ENCODE assay signal across 7 mouse cellular contexts in genomic region chr8:94036944-94037524, GRCm38 (mm10). TPM values are rescaled to one million over a fixed set of nuclear protein-coding genes. Genes with fewer than 3 reads are reported as not detected.
DNase-seq lines count a peak whose midpoint lies in the region; ATAC-seq lines count a peak whose summit lies in the region.

Gene Nudt21 (minus strand): TSS chr8:94037031.
Gene Ogfod1 (plus strand): TSS chr8:94037198.

- no peaks in the 10 kb centered on the region for H3K9me3 ChIP-seq in embryonic facial prominence, embryonic 11.5 days (replicated peaks; ENCODE audit: control insufficient read depth, low read length)
- no peaks in the 10 kb centered on the region for H3K9me3 ChIP-seq in limb, embryonic 10.5 days (replicated peaks)
- no peaks in the 10 kb centered on the region for H3K9me3 ChIP-seq in midbrain, embryonic 13.5 days

- peak within 1 kb of the TSS; percentile 84 for H3K4me3 ChIP-seq in embryonic facial prominence, embryonic 11.5 days (ENCODE audit: low read depth, low read length)
- H3K4me3 ChIP-seq in limb, embryonic 10.5 days, result peak within 1 kb of the TSS; percentile 82
- H3K4me3 ChIP-seq in midbrain, embryonic 13.5 days (replicated peaks), result peak within 1 kb of the TSS; percentile 83

- peak within 1 kb of the TSS; percentile 52; the same call in 1 of the 2 replicates for H3K27ac ChIP-seq in embryonic facial prominence, embryonic 11.5 days (replicated peaks; ENCODE audit: low read depth, low read length)
- peak within 1 kb of the TSS; percentile 84 for H3K27ac ChIP-seq in limb, embryonic 10.5 days
- H3K27ac ChIP-seq in midbrain, embryonic 13.5 days, result peak within 1 kb of the TSS; percentile 75

- ATAC-seq in embryonic facial prominence, embryonic 11.5 days (replicated peaks; ENCODE audit: insufficient number of reproducible peaks, low FRiP score, low TSS enrichment, low read depth), result peak; percentile 98
- peak; percentile 95 for ATAC-seq in granulocyte monocyte progenitor cell, adult 5-6 weeks (replicated peaks; ENCODE audit: poor library complexity, severe bottlenecking)
- peak; percentile 99 for ATAC-seq in midbrain, embryonic 13.5 days

- H3K27me3 ChIP-seq in embryonic facial prominence, embryonic 11.5 days (ENCODE audit: control insufficient read depth, insufficient read depth, low read length), result no peaks in the 10 kb centered on the region
- no peaks in the 10 kb centered on the region for H3K27me3 ChIP-seq in limb, embryonic 10.5 days (ENCODE audit: low read depth, poor library complexity, severe bottlenecking)
- no peaks in the 10 kb centered on the region for H3K27me3 ChIP-seq in midbrain, embryonic 13.5 days

- WGBS in embryonic facial prominence, embryonic 11.5 days, result under 1% methylated on average over 41 of the region's 41 CpGs
- WGBS in limb, embryonic 10.5 days, result under 1% methylated on average over 41 of the region's 41 CpGs
- whole genome bisulfite sequencing in midbrain, embryonic 13.5 days, result under 1% methylated on average over 41 of the region's 41 CpGs

- H3K4me2 ChIP-seq in embryonic facial prominence, embryonic 11.5 days (ENCODE audit: low read depth, low read length), result peak within 1 kb of the TSS; percentile 65
- H3K4me2 ChIP-seq in midbrain, embryonic 13.5 days (replicated peaks), result peak within 1 kb of the TSS; percentile 95

- no peaks in the 10 kb centered on the region for H3K4me1 ChIP-seq in embryonic facial prominence, embryonic 11.5 days (ENCODE audit: control insufficient read depth, insufficient read depth, low read length)
- H3K4me1 ChIP-seq in limb, embryonic 10.5 days, result peaks cover 17% of the 10 kb centered on the region
- H3K4me1 ChIP-seq in midbrain, embryonic 13.5 days (replicated peaks), result peaks cover 39% of the 10 kb centered on the region

- no peaks in the 10 kb centered on the region for H3K36me3 ChIP-seq in embryonic facial prominence, embryonic 11.5 days (replicated peaks; ENCODE audit: control insufficient read depth, insufficient read depth, low read depth, low read length)
- H3K36me3 ChIP-seq in limb, embryonic 10.5 days, result peaks cover 14% of the 10 kb centered on the region; the same call in 1 of the 2 replicates
- H3K36me3 ChIP-seq in midbrain, embryonic 13.5 days, result 0 out of 2 replicates have a peak, but pooled peaks cover 8% of the 10 kb centered on the region

- DNase-seq in adrenal gland, postnatal 14 days, result peak; percentile 94
- DNase-seq in embryonic facial prominence, embryonic 11.5 days (ENCODE audit: low spot score), result peak; percentile 99
- peak; percentile 97 for DNase-seq in kidney, adult 11 months
- peak; percentile 92 for DNase-seq in limb, embryonic 10.5 days (ENCODE audit: low spot score)
- DNase-seq in spleen, adult 12 weeks (ENCODE audit: low spot score), result peak; percentile 95

- H3K9ac ChIP-seq in embryonic facial prominence, embryonic 11.5 days (replicated peaks; ENCODE audit: low read length), result peak within 1 kb of the TSS; percentile 70
- peak within 1 kb of the TSS; percentile 74 for H3K9ac ChIP-seq in midbrain, embryonic 13.5 days (replicated peaks)

RNA-seq across cellular contexts. Expression of gene Nudt21, which starts in this region (rescaled TPM):
- 43.3 and 50.4 TPM in 2 replicates for total RNA-seq in adrenal gland, postnatal 14 days (2021)
- polyA plus RNA-seq in embryonic facial prominence, embryonic 11.5 days (2014; fragmentation: Nextera tagmentation; extraction: Ambion mirVana), result 158 and 182 TPM in 2 replicates
- 115 and 133 TPM in 2 replicates for total RNA-seq in granulocyte monocyte progenitor cell, adult 5-6 weeks (2014; fragmentation: Nextera tagmentation)
- total RNA-seq in granulocyte monocyte progenitor cell, adult 5-6 weeks (2017), result 140 and 162 TPM in 2 replicates
- polyA plus RNA-seq in limb, embryonic 10.5 days (2016; fragmentation: Nextera tagmentation; extraction: Ambion mirVana), result 147 and 161 TPM in 2 replicates
- polyA plus RNA-seq in midbrain, embryonic 13.5 days (2015; fragmentation: Nextera tagmentation; extraction: Ambion mirVana), result 137 and 138 TPM in 2 replicates

RNA-seq across cellular contexts. Expression of gene Ogfod1, which starts in this region (rescaled TPM):
- 16.4 and 18.2 TPM in 2 replicates for total RNA-seq in adrenal gland, postnatal 14 days (2021)
- polyA plus RNA-seq in embryonic facial prominence, embryonic 11.5 days (2014; fragmentation: Nextera tagmentation; extraction: Ambion mirVana), result 14.8 and 19.2 TPM in 2 replicates
- total RNA-seq in granulocyte monocyte progenitor cell, adult 5-6 weeks (2014; fragmentation: Nextera tagmentation), result 36.1 and 38.6 TPM in 2 replicates
- 19.7 and 21.8 TPM in 2 replicates for total RNA-seq in granulocyte monocyte progenitor cell, adult 5-6 weeks (2017)
- 13.6 and 15.4 TPM in 2 replicates for polyA plus RNA-seq in limb, embryonic 10.5 days (2016; fragmentation: Nextera tagmentation; extraction: Ambion mirVana)
- polyA plus RNA-seq in midbrain, embryonic 13.5 days (2015; fragmentation: Nextera tagmentation; extraction: Ambion mirVana), result 13.4 and 15.4 TPM in 2 replicates

Comparison
In these comparisons a context has a peak if more than half of its experiments do, and no peak if none do; other contexts are left out.
1. Peak in every context shown above with its lines: DNase-seq, ATAC-seq, H3K4me3 ChIP-seq and H3K27ac ChIP-seq.